Mouse (Mus musculus) right cerebral cortex, postnatal 10 days (tissue): ENCODE results near the gene Oasl1.
"Not testable (repeated sequence)": the region's sequence is repeated elsewhere in the genome, so short reads cannot be mapped to it uniquely, and the experiment has no call there.

ENCODE experiments used
- DNase-seq, 2 experiments: peaks; one replicate each; pipeline ENCODE4 v3.0.0; 2021; ENCODE audit warnings: low spot score in 2 of 2

Oasl1 gene

DNA sequence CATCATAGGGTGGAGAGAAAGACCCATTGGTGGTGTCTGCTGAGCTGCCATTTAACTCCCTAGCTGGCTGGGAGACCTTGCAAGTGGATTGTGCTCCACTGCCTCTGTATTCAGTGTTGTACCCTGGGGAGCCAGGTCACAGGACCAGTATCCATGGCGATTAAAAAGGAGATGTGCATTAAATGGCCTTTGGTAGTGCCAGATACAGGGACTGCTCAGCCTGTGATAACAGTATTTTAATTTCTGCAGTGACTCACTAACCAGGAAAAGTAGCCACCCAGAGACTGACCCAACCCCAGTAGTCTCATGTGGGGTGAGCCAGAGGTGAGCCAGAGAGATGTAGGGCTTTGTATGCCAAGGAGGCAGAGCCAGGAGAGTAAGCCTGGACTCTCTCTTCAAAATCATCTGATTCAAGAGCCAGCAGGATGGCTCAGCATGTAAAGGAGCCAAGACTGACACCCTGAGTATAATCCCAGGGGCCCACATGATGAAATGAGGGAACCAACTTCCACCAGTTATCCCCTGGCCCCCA is 3.2 kb downstream of the Oasl1 start:
- DNase-seq = no peak

DNA sequence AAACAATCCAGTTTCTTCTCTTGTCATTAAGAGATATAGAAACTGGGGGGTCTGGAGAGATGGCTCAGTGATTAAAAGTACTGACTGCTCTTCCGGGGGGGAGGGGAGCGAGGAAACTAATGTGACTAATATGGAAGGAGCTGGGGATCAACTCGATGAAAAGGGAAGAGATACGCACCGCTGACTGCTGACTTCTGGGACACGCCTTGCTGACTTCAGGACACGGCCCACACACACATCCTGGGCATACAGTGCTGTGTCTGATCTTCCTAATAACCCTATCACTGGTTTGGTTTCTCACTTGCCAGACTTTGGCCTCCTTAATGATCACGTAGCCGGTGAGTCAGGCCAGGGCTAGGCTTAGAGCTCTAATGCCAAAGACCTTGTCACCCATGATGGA is 3.7 kb downstream of the Oasl1 start:
- DNase-seq = no peak

DNA sequence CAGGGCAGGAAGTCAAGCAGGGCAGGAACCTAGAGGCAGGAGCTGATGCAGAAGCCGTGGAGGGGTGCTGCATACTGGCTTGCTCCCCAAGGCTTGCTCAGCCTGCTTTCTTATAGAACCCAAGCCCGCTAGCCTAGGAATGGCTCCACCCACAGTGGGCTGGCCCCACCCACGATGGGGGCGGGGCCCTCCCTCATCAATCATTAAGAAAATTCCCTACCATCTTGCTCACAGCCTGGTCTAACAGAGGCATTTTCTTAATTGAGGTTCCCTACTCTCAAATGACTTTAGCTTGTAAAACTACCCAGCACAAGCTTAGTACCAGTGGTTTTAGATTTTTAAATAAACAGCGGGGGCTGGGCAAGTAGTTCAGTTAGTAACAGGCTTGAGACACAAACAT is 8.6 kb downstream of the Oasl1 start:
- no peak for DNase-seq

DNA sequence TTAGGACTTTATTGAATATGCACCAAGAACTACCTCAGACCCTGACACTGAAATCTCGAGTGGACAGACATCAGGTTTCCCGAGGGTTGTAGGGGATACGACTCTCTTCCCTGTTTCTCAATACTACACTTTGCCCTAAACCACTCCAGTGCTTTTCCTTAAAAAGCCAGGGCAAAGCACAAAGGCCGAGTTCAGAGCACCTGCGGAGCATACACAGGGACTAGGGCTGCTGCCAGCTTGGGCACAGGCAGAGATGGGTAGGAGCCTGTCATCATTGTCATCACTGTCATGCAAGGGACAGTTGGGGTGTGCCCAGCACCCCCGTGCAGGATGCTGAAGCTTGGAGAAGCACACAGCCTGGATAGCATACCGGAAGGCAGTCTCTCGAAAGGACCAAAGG is 10.2 kb downstream of the Oasl1 start:
- no peak for DNase-seq

DNA sequence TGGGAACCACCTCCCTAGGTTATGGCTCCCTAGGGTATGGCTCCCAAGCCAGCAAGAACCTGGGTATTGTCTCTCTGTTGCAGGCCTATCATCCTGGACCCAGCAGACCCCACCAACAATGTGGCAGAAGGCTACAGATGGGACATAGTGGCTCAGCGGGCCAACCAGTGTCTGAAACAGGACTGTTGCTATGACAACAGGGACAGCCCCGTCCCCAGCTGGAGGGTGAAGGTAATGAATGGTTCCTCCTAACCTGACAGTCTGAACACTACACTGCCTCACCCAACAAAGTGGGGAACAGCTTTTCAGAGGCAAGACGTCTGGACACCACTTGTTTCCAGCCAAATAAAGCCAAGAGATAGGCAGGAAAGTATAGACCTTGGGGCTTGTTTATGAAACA is 12.8 kb downstream of the Oasl1 start:
- no peak for DNase-seq

DNA sequence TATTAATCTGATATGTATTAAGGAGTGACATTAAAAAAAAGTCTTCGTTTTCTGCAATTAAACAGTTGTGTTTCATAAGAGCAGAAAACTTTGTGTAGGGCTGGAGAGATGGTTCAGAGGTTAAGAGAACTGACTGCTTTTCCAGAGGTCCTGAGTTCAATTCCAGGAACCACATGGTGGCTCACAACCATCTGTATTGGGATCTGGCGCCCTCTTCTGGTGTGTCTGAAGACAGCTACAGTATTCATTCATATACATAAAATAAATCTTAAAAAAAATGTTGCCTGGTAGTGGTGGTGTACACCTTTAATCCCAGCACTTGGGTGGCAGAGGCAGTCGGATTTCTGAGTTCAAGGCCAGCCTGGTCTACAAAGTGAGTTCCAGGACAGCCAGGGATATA is 18.1 kb downstream of the Oasl1 start:
- not testable (repeated sequence) for DNase-seq

DNA sequence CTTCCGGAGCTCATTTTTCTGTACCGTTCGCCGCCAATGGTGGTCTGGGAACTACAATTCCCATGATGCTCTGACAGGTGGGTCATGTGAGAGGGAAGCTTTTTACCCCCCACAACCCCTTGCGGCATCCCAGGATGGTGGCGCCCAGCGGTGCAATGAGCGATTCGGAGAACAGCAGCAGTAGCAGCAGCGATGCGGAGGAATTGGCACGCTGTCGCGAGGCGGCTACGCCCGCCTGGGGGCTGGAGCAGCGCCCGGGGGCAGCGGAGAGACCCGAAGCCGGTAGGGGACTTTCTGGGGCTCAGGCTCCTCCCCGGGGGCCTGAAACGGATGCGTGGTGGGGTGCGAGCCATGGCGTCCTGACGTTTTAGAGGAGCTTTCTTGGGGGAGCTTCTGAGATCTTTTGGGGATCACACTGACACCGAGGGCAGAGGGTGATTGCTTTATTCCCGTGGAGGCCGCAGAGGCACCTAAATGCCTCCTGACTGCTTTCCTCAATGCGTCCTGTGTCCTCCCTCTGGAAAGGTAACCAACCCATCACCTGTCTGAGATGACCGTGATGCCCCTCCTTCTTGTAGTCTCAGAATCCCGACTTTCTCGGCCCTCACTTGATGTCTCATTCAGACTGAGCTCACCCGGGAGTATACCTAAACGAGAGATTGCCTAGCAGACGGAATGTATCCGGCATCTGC is 19.2 kb downstream of the Oasl1 start, which contains the start of gene 2210016L21Rik:
Gene 2210016L21Rik, plus strand, starts transcription at position 85 of the 692 bp plus-strand sequence.
- peak; percentile 93 to 94 for DNase-seq

DNA sequence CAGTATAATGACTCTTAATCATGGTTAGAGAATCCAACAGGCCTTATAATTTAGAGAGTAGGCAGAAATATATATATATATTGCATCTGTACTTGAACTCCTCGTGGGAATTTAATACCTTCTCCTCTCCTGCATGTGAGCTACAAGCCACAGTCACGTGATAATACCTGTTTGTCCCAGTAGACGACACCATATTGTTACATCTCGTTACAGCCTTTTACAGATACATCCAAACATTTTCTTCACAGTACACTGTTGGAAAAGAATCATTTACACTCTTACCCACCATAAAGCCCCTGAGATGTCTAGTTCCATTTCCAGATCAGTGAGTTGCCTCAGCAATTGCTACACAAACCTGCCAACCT is 19.7 kb downstream of the Oasl1 start:
- DNase-seq = no peak

DNA sequence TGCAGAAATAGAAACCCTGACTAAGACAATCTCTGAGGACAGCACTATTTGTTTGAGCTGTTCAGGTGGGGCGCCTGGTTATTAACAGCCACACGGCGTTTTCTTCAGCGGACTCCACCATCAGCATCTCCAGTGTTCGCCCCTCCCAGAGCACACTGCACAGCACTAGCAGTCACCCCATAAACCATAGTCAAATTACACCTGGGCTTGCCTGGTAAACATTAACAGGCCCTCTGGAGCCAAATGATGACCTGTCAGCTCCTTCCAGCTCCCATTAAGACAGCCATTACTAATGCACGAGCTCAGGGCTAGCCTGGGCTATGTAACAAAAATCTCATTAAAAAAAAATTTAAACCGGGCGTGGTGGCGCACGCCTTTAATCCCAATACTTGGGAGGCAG is 22.0 kb downstream of the Oasl1 start:
- DNase-seq = no peak

DNA sequence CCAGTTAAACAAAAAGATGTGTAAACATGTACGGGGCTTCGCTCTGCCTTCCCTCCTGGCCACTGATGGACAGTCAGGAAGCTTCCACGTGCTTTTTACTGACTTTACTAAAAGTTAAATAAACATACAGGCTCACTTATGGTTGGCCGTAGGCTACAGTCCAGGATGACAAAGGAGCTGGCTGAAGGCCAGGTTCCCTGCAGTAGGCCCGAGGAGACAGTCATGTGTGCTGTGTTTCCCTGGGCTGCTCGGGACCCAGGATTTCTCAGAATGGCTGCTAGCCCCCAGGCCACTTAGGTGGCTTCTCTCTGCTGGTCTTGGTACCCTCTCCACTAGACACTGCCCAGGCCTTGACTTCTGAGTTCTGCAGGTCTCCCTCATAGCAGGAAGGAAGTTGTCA is 25.9 kb downstream of the Oasl1 start:
- DNase-seq = peak in 1 of 2 experiments; percentile 54

DNA sequence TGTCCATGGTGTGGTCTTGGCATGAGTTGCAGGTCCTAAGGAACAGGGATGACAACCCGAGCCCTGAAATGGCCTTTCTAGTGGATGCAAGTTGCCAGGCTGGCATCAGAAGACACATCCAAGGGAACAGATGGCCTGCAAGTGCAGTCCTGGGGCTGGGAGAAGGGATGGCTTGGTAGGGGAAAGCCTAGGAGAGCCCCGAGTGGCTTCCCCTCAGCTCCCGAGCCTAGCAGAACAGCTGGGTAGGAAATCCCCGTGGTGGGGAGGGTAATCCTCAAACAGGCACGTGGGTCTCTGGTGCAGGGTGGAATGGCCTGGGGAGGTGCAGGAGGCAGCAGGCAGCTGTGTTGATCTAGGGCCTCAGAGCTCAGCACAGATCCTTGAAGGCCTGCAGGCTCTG is 26.3 kb downstream of the Oasl1 start:
- DNase-seq = peak in 1 of 2 experiments; percentile 40

DNA sequence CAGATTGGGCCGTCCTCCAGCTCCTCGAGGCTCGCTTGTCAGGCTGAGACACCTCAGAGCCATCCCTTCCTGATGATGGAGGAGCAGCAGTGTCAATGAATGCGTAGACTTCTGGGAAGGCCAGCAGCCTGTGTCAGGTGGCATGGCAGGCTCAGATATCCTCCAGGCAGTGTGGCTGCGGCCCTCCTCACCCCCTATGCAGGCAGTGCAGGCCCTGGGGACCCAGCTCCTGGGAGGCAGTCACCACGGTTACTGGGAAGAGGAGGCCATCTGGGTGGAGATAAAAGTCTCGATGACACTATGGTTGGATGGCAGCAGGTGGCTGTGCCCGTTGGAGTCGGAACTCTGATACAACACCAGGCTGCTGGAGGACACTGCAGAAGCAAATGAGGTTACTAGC is 26.8 kb downstream of the Oasl1 start:
- peak in 1 of 2 experiments; percentile 41 for DNase-seq

DNA sequence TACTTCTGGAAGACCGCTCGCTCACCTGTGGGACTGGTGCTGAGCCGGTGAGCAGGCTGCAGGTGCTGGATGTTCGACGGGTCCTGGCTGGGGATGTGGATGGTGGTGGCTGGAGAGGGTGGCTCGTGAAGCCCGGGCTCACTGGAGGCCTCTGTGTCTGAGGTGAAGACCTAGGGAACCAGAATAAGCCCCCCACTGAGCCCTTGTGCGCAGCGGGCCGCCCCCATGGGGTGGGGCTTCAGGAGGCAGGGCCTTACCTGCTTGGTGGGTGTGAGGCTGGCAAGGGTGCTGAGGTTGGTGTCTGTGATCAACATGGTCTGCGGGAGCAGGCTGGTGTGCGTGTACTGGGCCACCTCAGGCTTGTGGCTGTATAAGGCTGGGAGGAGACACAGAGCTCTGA is 27.6 kb downstream of the Oasl1 start:
- peak in 1 of 2 experiments; percentile 34 for DNase-seq

DNA sequence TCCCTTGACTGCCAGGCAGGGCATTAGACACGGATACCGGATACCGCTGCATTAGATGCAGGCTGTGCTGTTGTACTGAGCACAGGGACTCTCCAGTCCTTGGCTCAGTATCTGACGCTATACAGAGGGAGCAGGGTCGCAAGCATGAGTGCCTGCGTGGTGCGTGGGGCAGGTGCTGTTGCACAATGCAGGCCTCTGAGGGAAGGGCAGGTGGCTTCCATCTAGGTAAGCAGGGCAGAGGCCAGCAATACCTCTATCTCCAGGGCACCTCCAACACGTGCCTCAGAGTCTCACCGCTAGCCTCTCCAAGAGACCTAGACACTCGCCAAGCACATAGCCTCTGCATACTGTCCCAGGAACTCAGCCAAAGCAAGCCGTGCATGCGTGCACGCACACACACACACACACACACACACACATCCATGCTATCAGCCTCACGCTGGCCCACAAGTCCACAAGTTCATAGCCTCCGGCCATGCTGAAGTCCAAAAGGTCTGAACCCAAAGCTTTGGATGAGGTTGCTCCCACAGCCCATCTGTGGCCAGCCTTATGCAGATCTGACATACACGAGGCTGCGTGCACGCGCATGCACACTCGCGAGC is 28.3 kb downstream of the Oasl1 start:
- no peak for DNase-seq

DNA sequence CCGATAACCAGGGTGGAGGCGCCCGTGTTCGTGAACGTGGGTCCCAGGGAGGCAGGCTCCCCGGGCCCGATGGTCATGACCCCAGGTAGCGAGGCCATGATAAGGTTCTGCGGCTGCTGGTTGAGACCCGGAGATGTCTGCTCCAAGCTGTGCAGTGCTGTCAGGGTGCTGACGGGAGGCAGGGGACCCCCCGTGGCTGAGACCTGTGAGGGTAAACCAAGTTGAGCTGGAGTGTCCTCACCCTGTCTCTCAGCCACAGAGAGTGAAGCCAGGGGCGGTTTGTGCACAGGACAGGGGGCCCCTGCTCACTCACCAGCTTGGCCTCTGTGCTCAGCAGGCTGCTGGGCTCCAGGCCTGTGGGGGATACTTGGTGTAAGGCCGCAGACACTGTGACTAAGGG is 30.3 kb downstream of the Oasl1 start:
- no peak for DNase-seq

DNA sequence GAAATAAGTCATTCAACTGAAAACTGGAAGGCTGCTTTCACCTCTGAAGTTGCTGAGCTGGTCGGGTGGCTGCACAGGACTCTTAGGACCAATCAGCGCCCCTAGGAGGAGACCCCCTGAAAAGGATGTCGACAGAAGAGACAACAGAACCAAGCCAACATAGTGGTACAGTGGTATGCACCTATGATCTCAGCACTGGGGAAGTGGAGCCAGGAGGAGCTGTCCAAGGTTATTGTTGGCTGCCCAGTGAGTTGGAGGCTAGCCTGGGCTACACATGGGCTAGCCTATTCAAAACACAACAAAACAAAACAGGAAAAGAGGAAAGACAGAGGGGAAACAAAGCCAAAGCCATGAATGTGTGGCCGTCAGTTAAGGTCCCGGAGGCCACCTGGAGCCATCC is 35.0 kb downstream of the Oasl1 start:
- DNase-seq = no peak

DNA sequence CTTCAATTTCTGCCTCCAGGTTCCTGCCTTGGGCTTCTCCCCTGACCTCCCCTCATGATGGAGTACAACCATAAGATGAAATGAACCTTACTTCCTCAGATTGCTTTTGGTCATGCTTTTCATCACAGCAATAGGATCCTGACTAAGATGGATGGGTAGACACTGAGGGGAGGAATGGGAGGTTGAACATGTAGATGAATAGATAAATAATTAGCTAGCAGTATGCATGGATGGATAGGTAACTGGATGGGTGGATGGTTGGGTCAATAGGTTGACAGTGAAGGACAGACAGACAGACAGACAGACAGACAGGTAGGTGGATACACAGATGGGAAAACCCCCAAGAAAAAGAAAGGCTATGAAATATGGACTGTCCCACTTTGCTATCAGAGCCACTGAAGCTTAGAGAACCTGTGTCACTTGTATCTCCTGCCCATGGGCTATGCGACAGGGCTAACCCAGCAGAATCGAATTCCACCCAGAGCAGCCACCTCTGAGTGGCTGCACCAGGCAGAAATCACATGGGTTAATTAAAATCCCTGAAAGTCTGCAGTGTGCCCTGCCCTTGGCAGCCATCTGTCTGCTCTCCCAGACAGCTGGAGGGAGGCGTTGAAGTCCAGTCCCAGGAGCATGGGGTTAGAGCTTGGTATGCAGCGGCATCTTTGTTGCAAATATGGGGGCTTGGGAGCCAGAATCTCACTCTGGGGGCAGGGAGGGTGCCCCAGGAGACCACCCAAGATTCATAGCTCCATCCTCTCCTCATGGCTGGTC is 38.7 kb downstream of the Oasl1 start:
- no peak for DNase-seq

DNA sequence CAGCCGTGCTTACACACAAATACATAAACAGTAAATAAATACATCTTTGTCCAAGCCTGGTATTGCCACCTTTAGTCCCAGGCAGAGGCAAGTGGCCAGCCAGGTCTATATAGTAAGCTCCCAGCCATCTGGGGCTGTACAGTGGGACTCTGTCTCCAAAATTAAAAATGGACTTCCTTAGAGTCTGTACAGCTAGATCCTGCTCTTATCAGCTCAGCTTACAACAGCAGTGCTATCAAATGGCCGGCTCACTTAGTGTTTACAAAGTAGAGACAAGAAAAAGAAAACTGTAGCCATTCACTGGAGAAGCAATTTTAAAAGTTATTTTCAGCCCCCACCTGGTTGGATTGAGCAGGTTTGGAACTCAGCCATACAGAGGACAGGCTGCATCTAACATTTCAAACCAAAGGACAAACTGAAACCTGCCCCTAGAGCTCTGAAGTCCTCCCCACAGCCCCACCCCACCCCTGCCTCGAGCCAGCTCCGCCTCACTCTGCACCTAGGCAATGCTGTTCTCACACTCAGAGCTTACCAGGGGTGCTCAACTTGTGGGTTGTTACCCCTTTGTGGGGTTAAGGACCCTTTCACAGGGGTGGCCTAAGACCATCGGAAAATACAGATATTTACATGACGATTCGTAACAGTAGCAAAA is 41.4 kb downstream of the Oasl1 start:
- no peak for DNase-seq

DNA sequence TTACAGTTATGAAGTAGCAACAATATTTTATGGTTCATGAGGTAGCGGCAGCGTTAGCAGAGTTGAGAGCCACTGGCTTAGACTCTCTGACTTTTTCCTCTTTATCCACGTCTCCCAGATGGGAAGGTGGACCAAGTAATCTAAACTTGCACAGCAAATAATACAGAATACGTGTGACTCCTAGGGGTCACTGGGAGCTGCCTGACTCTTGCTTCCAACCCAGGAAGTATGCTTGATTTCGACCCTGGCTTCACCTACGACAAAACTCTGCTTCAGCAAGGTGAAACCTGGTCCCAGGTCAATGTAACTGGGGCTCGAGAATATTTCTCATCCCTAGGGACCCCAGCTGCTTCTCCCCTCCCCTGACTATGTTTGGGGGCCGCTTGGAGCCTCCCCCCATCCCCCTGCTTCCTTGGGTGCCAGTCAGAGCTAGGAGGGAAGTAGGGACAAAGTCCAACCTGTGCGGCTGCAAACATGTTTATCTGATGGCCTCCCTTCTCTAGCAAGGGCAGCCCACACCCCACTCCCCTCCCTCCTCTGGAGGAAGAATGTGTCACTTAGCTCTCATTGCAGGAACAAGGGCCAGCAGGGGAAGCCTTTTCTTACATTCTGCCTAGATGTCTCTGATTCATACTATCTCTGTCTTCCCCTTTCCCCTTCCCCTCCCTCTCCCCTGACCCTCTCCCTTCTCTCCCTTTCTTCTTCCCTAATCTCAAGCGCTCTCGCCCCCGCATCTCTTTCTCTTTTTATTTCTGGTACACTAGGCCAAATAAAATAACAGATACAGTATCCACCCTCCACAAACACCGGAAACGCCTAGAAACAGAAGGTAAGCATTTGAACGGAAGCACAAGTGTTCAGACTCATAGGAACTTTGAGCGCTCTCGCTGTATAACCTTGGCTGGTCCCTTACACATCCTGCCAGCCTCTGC is 42.2 kb downstream of the Oasl1 start:
- no peak for DNase-seq

DNA sequence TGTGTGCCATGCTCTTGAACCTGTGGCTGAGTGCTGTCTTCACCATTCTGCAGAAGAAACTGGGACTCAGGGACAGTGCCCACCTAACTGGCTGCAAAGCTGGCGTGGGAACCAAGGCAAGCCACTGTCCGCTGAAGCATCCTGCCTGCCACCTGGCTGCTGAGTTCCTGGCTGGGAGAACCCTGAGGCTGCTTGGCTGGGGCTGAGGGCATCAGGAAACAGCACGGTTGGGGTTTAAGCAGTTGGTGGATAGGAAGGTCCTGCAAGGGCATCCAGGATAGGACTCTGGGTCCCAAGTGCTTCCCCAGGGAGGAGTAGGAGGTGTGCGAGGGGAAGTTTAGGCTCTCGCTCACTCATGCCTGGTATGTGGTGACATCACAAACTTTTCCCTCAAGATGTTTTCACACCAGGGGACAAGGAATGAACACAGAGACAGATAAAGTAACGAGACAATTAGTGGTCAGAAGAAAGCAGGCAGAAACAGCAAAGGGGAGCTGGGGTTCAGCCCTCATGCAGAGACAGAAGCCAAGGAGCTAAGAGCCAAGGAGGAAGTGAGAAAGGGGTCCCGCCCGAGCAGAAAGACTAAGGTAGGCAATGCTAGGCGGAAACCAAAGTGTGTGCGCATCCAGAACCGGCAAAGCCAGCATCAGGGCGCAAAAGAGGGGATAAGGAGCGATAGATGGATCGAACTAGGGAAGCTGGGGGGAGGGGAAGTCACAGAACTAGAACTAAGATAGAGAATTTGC is 44.7 kb downstream of the Oasl1 start:
- no peak for DNase-seq
